8 mouse cellular contexts compared by ENCODE assay signal in genomic region chr17:7939640-7940039, GRCm38 (mm10). TPM values are rescaled to one million over a fixed set of nuclear protein-coding genes. Genes with fewer than 3 reads are reported as not detected.
DNase-seq lines count a peak whose midpoint lies in the region; ATAC-seq and TF ChIP-seq lines count a peak whose summit lies in the region.

No protein-coding gene starts in this region.

- 0 out of 2 replicates have a peak, but pooled peaks have one; percentile 6 for TF ChIP-seq CTCF in testis, adult 2 months (IDR thresholded peaks at IDR 0.05; ENCODE audit: control insufficient read depth, insufficient read depth, insufficient replicate concordance, low read depth, low read length)
- TF ChIP-seq CTCF in liver, embryonic 14.5 days (IDR thresholded peaks at IDR 0.05; ENCODE audit: low read depth), result peak; percentile 39

- no peak for TF ChIP-seq POLR2A in testis, adult 2 months (IDR thresholded peaks at IDR 0.05; ENCODE audit: control insufficient read depth, low read depth, low read length)

- H3K27me3 ChIP-seq in heart, embryonic 10.5 days (ENCODE audit: insufficient read depth, poor library complexity, severe bottlenecking), result no peaks in the 10 kb centered on the region
- no peaks in the 10 kb centered on the region for H3K27me3 ChIP-seq in testis, adult 2 months (ENCODE audit: control insufficient read depth, insufficient read depth, low read length)
- no peaks in the 10 kb centered on the region for H3K27me3 ChIP-seq in embryonic facial prominence, embryonic 10.5 days (replicated peaks; ENCODE audit: low read depth, poor library complexity, severe bottlenecking)
- no peaks in the 10 kb centered on the region for H3K27me3 ChIP-seq in liver, embryonic 14.5 days (ENCODE audit: control insufficient read depth, insufficient read depth, low read length)
- H3K27me3 ChIP-seq in midbrain, embryonic 15.5 days (replicated peaks), result no peaks in the 10 kb centered on the region

- peak; percentile 37 to 48 for DNase-seq in heart, adult 18-20 months
- no peak for DNase-seq in heart, embryonic 10.5 days (ENCODE audit: low spot score)
- DNase-seq in testis, postnatal 14 days (ENCODE audit: low spot score), result no peak
- DNase-seq in embryonic facial prominence, embryonic 10.5 days (ENCODE audit: low spot score), result peak; percentile 14
- no peak for DNase-seq in liver, embryonic 14.5 days (ENCODE audit: low read depth in 3 of 3, low spot score in 3 of 3)
- peak; percentile 38 for DNase-seq in skeletal muscle tissue, adult 2 months (ENCODE audit: low read depth, low spot score)

- H3K9me3 ChIP-seq in heart, embryonic 10.5 days, result no peaks in the 10 kb centered on the region
- H3K9me3 ChIP-seq in embryonic facial prominence, embryonic 10.5 days, result no peaks in the 10 kb centered on the region
- no peaks in the 10 kb centered on the region for H3K9me3 ChIP-seq in liver, embryonic 14.5 days (ENCODE audit: control insufficient read depth, low read length)
- H3K9me3 ChIP-seq in midbrain, embryonic 15.5 days, result no peaks in the 10 kb centered on the region

- no peak overlapping the region for H3K9ac ChIP-seq in liver, embryonic 14.5 days (replicated peaks)
- H3K9ac ChIP-seq in midbrain, embryonic 15.5 days, result no peak overlapping the region

- no peaks in the 10 kb centered on the region for H3K4me1 ChIP-seq in heart, embryonic 10.5 days
- no peaks in the 10 kb centered on the region for H3K4me1 ChIP-seq in testis, adult 2 months (ENCODE audit: control insufficient read depth, insufficient read depth, low read length)
- H3K4me1 ChIP-seq in embryonic facial prominence, embryonic 10.5 days, result no peaks in the 10 kb centered on the region; the same call in 1 of the 2 replicates
- no peaks in the 10 kb centered on the region; a peak in 1 of 4 replicates for H3K4me1 ChIP-seq in liver, embryonic 14.5 days (replicated peaks; ENCODE audit: control insufficient read depth in 2 of 2, insufficient read depth in 2 of 2, low read length in 1 of 2)
- H3K4me1 ChIP-seq in midbrain, embryonic 15.5 days, result peaks cover 2% of the 10 kb centered on the region

- H3K4me2 ChIP-seq in liver, embryonic 14.5 days (ENCODE audit: low read depth), result no peak overlapping the region
- H3K4me2 ChIP-seq in midbrain, embryonic 15.5 days, result no peak overlapping the region

- TF ChIP-seq EP300 in liver, embryonic 14.5 days (IDR thresholded peaks at IDR 0.05; ENCODE audit: low read depth), result no peak

- WGBS in heart, embryonic 10.5 days, result 57% methylated on average over 8 of the region's 8 CpGs
- WGBS in embryonic facial prominence, embryonic 10.5 days, result 65% methylated on average over 8 of the region's 8 CpGs
- 41% methylated on average over 8 of the region's 8 CpGs for WGBS in liver, embryonic 14.5 days (ENCODE audit: insufficient replicate concordance)
- WGBS in midbrain, embryonic 15.5 days, result 60% methylated on average over 8 of the region's 8 CpGs

- no peak overlapping the region for H3K27ac ChIP-seq in heart, embryonic 10.5 days
- H3K27ac ChIP-seq in testis, adult 2 months (ENCODE audit: control insufficient read depth, insufficient read depth, low read depth, low read length), result no peak overlapping the region
- no peak overlapping the region for H3K27ac ChIP-seq in embryonic facial prominence, embryonic 10.5 days (replicated peaks)
- H3K27ac ChIP-seq in liver, embryonic 14.5 days, result no peak overlapping the region
- no peak overlapping the region for H3K27ac ChIP-seq in midbrain, embryonic 15.5 days

- ATAC-seq in liver, embryonic 14.5 days (ENCODE audit: insufficient read depth), result no peak
- no peak for ATAC-seq in midbrain, embryonic 15.5 days (replicated peaks)

- H3K36me3 ChIP-seq in heart, embryonic 10.5 days, result no peaks in the 10 kb centered on the region
- H3K36me3 ChIP-seq in testis, adult 2 months (ENCODE audit: control insufficient read depth, insufficient read depth, low read length), result no peaks in the 10 kb centered on the region
- H3K36me3 ChIP-seq in embryonic facial prominence, embryonic 10.5 days (replicated peaks), result no peaks in the 10 kb centered on the region
- H3K36me3 ChIP-seq in liver, embryonic 14.5 days (replicated peaks; ENCODE audit: control insufficient read depth, insufficient read depth, low read depth), result no peaks in the 10 kb centered on the region
- H3K36me3 ChIP-seq in midbrain, embryonic 15.5 days (replicated peaks), result no peaks in the 10 kb centered on the region

- no peak overlapping the region for H3K4me3 ChIP-seq in heart, embryonic 10.5 days
- H3K4me3 ChIP-seq in testis, adult 2 months (ENCODE audit: control insufficient read depth, low read depth, low read length), result no peak overlapping the region
- H3K4me3 ChIP-seq in embryonic facial prominence, embryonic 10.5 days, result no peak overlapping the region
- H3K4me3 ChIP-seq in liver, embryonic 14.5 days (ENCODE audit: insufficient read depth in 1 of 2, low read depth in 2 of 2, low read length in 2 of 2), result no peak overlapping the region
- no peak overlapping the region for H3K4me3 ChIP-seq in midbrain, embryonic 15.5 days

RNA-seq across cellular contexts. Expression of gene Rsph3a, which starts 5.8 kb away (rescaled TPM):
- total RNA-seq in heart, adult 18-20 months (2021), result 10 to 100 TPM; 24.1 to 29.6 TPM
- polyA plus RNA-seq in heart, embryonic 10.5 days (2016; fragmentation: Nextera tagmentation; extraction: Ambion mirVana), result 47.9 and 56.7 TPM in 2 replicates
- 702 and 927 TPM in 2 replicates for polyA plus RNA-seq in testis, adult 2 months (2012; rRNA removed)
- 53.6 and 54.1 TPM in 2 replicates for polyA plus RNA-seq in embryonic facial prominence, embryonic 10.5 days (2016; fragmentation: Nextera tagmentation; extraction: Ambion mirVana)
- 8.2 and 14.3 TPM in 2 replicates for polyA plus RNA-seq in liver, embryonic 14.5 days (2012; rRNA removed)
- 17.2 and 19.1 TPM in 2 replicates for polyA plus RNA-seq in liver, embryonic 14.5 days (2014; fragmentation: Nextera tagmentation; extraction: Ambion mirVana)
- 79.0 and 79.4 TPM in 2 replicates for polyA plus RNA-seq in midbrain, embryonic 15.5 days (2015; fragmentation: Nextera tagmentation; extraction: Ambion mirVana)

RNA-seq across cellular contexts. Expression of gene Tagap, which starts 13.8 kb away (rescaled TPM):
- 1 to 10 TPM; 2.7 to 3.0 TPM for total RNA-seq in heart, adult 18-20 months (2021)
- polyA plus RNA-seq in heart, embryonic 10.5 days (2016; fragmentation: Nextera tagmentation; extraction: Ambion mirVana), result 0.11 and 0.35 TPM in 2 replicates
- polyA plus RNA-seq in testis, adult 2 months (2012; rRNA removed), result 0.40 and 1.8 TPM in 2 replicates
- 0.36 and 0.37 TPM in 2 replicates for polyA plus RNA-seq in embryonic facial prominence, embryonic 10.5 days (2016; fragmentation: Nextera tagmentation; extraction: Ambion mirVana)
- polyA plus RNA-seq in liver, embryonic 14.5 days (2012; rRNA removed), result 0.79 and 0.90 TPM in 2 replicates
- 1.3 and 1.6 TPM in 2 replicates for polyA plus RNA-seq in liver, embryonic 14.5 days (2014; fragmentation: Nextera tagmentation; extraction: Ambion mirVana)
- polyA plus RNA-seq in midbrain, embryonic 15.5 days (2015; fragmentation: Nextera tagmentation; extraction: Ambion mirVana), result 0.51 and 0.89 TPM in 2 replicates

Comparison
In these comparisons a context has a peak if more than half of its experiments do, and no peak if none do; other contexts are left out.
1. DNase-seq: peak in heart, adult 18-20 months (2 of 2), embryonic facial prominence, embryonic 10.5 days (single experiment) and skeletal muscle tissue, adult 2 months (single experiment); none in heart, embryonic 10.5 days (single experiment), testis, postnatal 14 days (single experiment) and liver, embryonic 14.5 days (0 of 3).